Mouse (Mus musculus): ENCODE results near the gene Tmem53. TPM values are rescaled to one million over a fixed set of nuclear protein-coding genes. Genes with fewer than 3 reads are reported as not detected.

The Tmem53 gene
- total RNA-seq, 2 experiments from 2014 or later, result 50.4 to 60.9 TPM

DNA sequence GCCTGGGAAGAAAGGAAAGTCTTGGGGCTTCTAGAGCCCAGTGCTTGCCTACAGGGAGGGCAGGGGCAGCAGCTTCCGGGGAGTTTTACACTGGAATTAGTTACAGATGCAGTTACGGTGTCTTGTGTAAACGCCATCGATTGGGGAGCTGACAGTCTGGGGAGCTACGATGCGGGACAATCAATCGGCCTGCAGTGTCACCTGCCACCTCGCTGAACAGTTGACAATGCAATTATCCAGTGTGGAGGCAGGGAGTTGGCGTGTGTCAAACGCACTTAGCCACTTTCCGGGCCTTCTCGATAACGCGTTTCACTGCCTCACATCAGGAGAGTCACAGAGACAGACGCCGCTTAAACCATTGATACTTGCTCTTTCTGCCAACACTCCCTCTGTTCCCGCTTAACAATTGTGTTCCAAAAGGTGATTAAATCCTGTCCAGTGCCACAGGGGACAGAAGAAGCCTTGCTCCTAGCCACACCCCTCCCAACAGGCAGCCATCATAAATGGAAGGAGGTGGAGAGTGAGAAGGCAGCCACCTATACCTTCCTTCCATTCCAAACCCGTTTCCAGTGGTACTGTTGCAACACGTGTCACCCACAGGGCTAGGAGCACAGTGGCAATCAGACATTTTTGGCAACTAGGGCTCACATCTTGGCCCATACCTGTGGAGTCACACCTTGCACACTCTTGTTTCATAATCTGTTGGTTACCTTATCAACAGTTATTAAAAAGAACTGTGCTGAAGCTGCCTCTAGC is 29.5 kb downstream of the Tmem53 start:
- no peak for DNase-seq

- peak; percentile 47 for DNase-seq
Observed at GRCm38 (mm10) chr4:117283271-117284191, 31.8 kb downstream of the Tmem53 start.

GRCm38 (mm10) chr4:117284363-117284762 is 32.6 kb downstream of the Tmem53 start:
- DNase-seq, result no peak

DNA sequence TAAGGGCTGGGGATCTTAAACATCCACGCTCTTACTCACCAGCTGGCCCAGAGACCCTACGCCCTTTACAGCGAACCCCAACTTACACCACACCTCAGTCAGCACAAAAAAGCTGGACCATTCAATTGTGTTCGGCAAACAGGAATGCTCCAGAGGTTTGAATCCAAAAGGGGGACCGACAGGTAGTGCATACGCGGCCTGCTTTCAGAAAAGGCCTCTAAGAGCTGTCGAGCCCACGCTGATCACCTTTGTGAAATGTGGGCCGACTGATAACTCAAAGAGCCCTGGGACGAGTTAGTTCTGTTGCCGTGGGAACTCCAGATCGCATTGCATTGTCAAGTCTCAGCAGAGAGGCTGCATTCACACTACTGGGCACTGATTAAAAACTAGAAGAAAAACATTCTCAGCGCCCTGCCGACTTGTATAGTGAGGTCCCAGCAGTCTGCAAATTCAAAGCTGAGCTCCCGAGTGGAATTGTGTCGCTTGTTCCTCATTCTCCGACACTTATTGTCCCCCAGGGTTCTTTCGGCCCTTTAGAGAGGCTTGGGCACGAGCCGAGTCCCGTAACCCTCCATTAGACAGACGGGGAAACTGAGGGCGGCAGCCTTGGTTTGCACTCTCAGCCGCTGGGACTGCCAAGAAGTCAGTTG is 36.7 kb downstream of the Tmem53 start:
- DNase-seq, result no peak

DNA sequence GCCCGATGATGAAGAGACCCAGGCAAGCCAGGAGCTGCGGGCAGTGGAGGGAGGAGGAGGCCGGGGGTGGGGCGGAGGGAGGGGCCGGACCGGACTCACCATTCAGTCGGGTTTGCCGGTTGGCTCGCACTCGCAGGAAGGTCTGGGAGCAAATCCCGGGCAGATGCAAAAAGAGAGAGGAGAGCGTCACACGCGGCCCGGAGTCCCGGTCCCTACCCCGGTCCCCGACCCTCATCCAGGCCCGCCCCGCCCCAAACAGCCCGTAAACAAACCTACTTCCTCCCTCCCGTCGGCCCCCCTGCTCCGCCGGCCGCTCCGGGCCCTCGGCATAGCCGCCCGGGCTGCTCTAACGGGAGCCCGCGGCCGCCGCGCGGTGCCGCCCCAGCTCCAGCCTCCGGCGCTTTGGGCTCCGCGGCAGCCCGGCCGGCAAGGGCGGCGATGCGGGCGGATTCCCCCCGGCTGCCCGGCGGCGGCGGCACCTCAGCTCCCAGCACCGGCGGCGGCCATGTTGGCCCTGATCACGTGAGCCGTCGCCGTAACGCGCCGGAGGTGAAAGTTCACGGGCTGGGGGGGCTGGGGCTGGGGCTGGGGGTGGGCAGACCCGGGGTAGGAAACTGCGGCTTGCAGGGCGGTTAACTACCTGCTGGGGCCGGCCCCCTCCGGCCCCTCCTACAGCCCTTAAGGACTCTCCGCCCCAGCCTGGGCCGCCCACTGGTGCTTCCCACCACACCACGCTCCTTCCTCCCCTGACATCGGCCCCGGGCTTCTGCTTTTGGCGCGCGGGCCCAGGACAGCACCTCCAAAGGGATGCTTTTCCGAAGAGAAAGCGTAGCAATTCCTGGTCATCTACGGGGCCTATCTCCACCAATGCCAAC is 37.4 kb downstream of the Tmem53 start:
- DNase-seq, result peak; percentile 86

GRCm38 (mm10) chr4:117291696-117292095 is 39.9 kb downstream of the Tmem53 start:
- no peak for DNase-seq

- no peak for DNase-seq
Observed at GRCm38 (mm10) chr4:117296849-117297593, 45.3 kb downstream of the Tmem53 start.

DNA sequence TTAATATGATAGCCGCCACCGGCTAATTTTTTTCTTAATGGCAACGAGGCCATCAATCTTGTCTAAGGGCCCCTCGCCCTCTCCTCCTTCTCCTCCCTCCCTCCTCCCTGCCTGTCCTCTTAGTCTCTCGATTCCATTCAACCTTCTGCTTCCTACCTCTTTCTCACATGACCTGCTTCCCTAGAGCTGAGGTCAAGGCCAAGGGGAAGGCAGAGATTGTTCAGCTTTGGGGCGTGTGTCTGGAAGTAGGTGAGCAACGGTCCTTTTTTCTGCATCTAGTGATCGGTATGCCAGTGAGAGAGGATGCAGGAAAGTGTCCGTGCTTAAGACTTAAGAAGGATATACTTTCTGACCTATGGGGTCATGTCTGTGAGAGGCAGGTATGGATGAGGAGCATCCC is 46.1 kb downstream of the Tmem53 start:
- no peak for DNase-seq

DNA sequence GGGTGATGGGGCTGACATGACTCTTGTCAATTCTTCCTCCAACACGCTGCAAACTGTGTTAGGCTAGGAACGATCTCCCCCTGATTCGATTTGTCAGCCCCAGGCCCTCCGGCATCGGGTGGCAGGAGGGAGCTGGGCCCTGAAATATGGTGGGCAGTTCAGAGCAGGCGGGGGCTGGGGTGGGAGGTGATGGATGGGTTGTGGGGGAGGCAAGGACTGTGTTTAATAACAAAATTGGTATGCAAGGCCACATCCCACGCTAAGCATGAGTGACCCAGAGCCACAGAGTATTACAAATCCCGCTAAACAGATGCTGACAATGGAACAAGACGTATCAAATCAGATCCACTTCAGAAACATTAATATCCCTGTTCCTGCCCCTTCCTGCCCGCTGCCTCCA is 48.2 kb downstream of the Tmem53 start:
- no peak for DNase-seq

DNA sequence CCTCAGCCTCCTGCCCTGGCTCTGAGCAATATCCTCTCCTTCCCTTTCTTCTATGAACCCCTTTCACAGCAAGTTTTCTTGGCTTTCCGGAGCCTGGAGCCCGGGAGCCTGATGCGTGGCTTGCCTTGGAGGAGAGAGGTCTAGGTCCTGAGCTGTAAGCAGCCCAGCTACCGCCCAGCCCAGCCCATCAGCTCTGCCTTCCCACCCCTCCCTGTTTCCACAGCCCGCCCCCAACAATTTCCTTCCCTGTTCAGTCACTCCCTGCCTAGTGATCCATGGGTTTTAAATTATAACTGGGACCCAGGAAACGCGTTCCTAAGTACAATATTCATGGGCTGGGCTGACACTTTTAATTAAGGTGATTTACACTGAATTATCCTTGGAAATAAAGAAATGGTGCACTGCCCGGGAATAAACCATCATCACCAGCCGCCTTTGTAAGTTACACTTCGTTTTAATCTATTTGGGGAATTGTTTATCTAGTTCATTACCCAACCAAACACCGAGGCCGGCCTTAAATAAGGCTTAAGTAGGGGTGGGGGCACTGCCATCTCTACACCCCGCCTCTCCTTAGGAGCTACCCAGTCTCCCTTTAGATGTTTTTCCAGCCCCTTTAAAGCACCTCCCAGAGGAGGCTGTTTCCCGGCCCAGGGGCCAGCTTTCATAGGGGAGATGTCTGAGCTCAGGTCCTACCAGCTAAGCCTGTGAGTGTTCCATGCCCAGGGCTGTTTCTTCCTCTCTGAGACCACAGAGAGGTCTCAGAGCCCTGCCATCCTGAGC is 50.5 kb downstream of the Tmem53 start:
- no peak for DNase-seq

GRCm38 (mm10) chr4:117303581-117304238 is 52.0 kb downstream of the Tmem53 start:
- no peak for DNase-seq

- DNase-seq, result peak; percentile 41
Observed at GRCm38 (mm10) chr4:117304239-117305025, 52.7 kb downstream of the Tmem53 start.

DNA sequence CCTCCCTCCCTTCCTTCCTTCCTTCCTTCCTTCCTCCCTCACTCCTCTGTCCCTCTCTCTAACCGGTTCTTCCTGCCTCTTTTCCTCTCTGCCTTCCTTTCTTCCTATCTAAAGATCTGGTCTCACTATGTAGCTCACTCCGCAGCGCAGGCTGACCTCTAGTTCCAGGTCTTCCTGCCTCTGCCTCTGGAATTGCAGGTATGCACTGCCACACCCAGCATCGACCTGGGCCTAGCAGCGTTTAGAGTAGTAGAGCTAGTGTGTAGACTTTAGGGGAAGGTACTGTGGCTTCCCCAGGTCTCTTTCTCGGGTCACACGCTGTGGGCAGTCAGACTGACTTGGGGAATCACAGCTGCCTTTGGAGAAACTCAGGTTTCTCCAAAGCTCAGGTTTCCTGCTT is 53.7 kb downstream of the Tmem53 start:
- no peak for DNase-seq

- no peak for DNase-seq
Observed at GRCm38 (mm10) chr4:117307270-117307669, 55.5 kb downstream of the Tmem53 start.

DNA sequence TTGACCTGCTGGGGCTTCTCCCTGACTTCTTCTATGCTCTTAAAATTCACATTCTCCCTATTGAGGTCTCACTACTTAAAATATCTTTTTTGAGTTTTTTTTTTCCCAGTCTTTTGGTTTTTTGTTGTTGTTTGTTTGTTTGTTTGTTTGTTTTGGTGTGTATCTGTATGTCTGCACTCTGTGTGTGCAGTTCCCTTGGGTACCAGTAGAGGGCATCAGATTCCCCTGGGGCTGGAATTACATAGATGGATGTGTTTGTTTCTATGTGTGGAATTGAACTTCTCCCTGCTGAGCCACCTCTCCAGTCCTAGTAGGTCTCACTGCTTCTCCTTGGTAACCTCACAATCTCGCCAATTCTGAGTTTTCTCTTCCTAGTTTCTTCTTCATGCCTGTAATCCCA is 57.7 kb downstream of the Tmem53 start:
- DNase-seq, result no peak

- no peak for DNase-seq
Observed at GRCm38 (mm10) chr4:117311891-117312290, 60.1 kb downstream of the Tmem53 start.

DNA sequence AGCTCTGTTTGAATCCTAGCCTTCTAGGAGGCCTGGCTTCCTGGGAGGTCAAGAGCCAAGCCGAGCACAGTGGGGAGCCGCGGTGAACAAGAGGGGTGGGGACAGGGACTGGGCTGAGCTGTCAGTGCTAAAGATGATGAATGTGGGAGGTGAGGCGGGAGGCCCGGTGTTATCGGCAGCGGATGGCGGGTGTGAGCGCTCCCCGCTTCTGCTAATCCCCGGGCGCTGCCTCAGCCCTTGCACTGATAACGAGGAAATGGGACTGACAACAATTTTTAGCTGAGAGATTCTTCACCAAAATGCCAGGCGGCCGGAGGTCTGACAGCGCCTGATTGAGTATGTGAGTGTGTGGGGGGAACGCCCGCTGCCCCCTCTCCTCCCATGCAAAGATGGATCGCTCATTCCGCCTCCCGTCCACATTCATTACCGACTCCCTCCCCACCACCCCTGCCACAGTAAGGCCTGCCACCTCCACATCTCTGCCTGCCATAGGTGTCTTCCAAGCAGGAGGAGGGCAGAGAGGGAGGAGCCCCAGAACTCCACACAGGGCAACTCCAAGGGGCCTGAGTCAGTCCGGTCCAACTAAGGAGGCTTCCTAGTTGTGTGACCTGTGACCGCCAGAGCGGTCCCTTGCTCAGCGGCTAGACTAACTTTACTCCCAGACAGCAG is 60.8 kb downstream of the Tmem53 start:
- no peak for DNase-seq

GRCm38 (mm10) chr4:117313085-117313424 is 61.3 kb downstream of the Tmem53 start:
- peak; percentile 47 for DNase-seq

All from adrenal gland, postnatal 10 days (tissue).